Mouse (Mus musculus) heart, adult 2 months (tissue): ENCODE measurements around the gene Psmg3.

Experiments
- EP300 ChIP-seq: fragments of 200-500 bp; IDR thresholded peaks from 2 replicates; pipeline ENCODE4 v1.6.1; 2011; ENCODE audit warnings: low read depth, low read length, control low read depth; ENCODE audit not compliant: insufficient read depth
- POLR2A ChIP-seq: fragments of 200-500 bp; IDR thresholded peaks from 2 replicates; pipeline ENCODE4 v1.6.1; 2011; ENCODE audit warnings: mild to moderate bottlenecking, low read depth, low read length, control low read depth; ENCODE audit not compliant: insufficient read depth

- no peak for TF ChIP-seq POLR2A
- no peak for TF ChIP-seq EP300
Observed at GRCm38 (mm10) chr5:139804107-139804551, 22.6 kb downstream of the Psmg3 start.
